20 mouse cellular contexts compared by ENCODE assay signal in genomic region chr5:73047651-73048245, GRCm38 (mm10). TPM values are rescaled to one million over a fixed set of nuclear protein-coding genes. Genes with fewer than 3 reads are reported as not detected.
"Had no signal": no experiment of that assay in that cellular context is flagged by ENCODE, and none has a peak within 500 bp of the region (broad histone marks: within the 10 kb centered on the region; RNA-seq: fewer than 3 reads in every experiment).

No protein-coding gene starts in this region.

- H3K4me3 ChIP-seq: lung, embryonic 15.5 days; megakaryocyte, embryonic 14.5 days; midbrain, embryonic 13.5 days; midbrain, embryonic 15.5 days; neural tube, embryonic 12.5 days; stomach, embryonic 15.5 days had no signal

- H3K4me1 ChIP-seq: lung, embryonic 15.5 days; megakaryocyte, embryonic 14.5 days; midbrain, embryonic 13.5 days; midbrain, embryonic 15.5 days; neural tube, embryonic 12.5 days; stomach, embryonic 15.5 days had no signal

- H3K27ac ChIP-seq: lung, embryonic 15.5 days; macrophage; midbrain, embryonic 13.5 days; midbrain, embryonic 15.5 days; neural tube, embryonic 12.5 days; stomach, embryonic 15.5 days; stomach, postnatal 0 days had no signal

- ATAC-seq: lung, postnatal 0 days; midbrain, embryonic 13.5 days; midbrain, embryonic 15.5 days had no signal

- H3K9ac ChIP-seq: lung, embryonic 15.5 days; midbrain, embryonic 13.5 days; midbrain, embryonic 15.5 days; neural tube, embryonic 12.5 days; stomach, embryonic 15.5 days had no signal

- DNase-seq: lung, adult 2 months; lung, postnatal 14 days; lung, postnatal 36 days; right cerebral cortex, postnatal 14 days; thymus, adult 2 months; thymus, postnatal 25 days; thymus, postnatal 4 days had no signal

- H3K27me3 ChIP-seq: lung, embryonic 15.5 days; megakaryocyte, embryonic 14.5 days; midbrain, embryonic 13.5 days; midbrain, embryonic 15.5 days; neural tube, embryonic 12.5 days; stomach, embryonic 15.5 days had no signal

RNA-seq across cellular contexts. Expression of gene Slc10a4, which starts 41.1 kb away (rescaled TPM):
- total RNA-seq: megakaryocyte progenitor cell, adult 5-6 weeks; monocyte, adult 5-6 weeks; neutrophil, adult 5-6 weeks had no signal
- polyA plus RNA-seq: macrophage; spleen, adult 2 months had no signal
